Mouse (Mus musculus) limb, embryonic 12.5 days (tissue): ENCODE measurements around the gene Aldh16a1. TPM values are rescaled to one million over a fixed set of nuclear protein-coding genes. Genes with fewer than 3 reads are reported as not detected.
A peak's percentile ranks its signal among the peaks of the same experiment; 100 is the strongest.

Experiments used
- ATAC-seq: fragments of 200-750 bp; cut with Nextera tagmentation; 2 replicates; pipeline ENCODE4 v1.8.0; 2017; ENCODE audit warnings: low read depth, moderate TSS enrichment; ENCODE audit not compliant: insufficient number of reproducible peaks, insufficient read depth, low FRiP score, low TSS enrichment
- H3K27ac ChIP-seq: fragments of 300-500 bp; sonication (generic); 2 replicates; pipeline ENCODE4 v1.5.1; 2016; ENCODE audit warnings: mild to moderate bottlenecking, moderate library complexity
- H3K27me3 ChIP-seq: fragments of 300-500 bp; sonication (generic); 2 replicates; pipeline ENCODE4 v1.6.1; 2016; ENCODE audit warnings: mild to moderate bottlenecking, moderate library complexity
- H3K36me3 ChIP-seq: fragments of 300-500 bp; sonication (generic); 2 replicates; pipeline ENCODE4 v1.6.1; 2016; ENCODE audit warnings: mild to moderate bottlenecking, moderate library complexity
- H3K4me1 ChIP-seq: fragments of 300-500 bp; sonication (generic); replicated peaks from 2 replicates; pipeline ENCODE4 v1.6.1; 2016
- H3K4me2 ChIP-seq: fragments of 300-500 bp; sonication (generic); 2 replicates; pipeline ENCODE4 v1.6.1; 2016; ENCODE audit warnings: mild to moderate bottlenecking, moderate library complexity
- H3K4me3 ChIP-seq: fragments of 300-500 bp; sonication (generic); replicated peaks from 2 replicates; pipeline ENCODE4 v1.5.1; 2016; ENCODE audit warnings: mild to moderate bottlenecking
- H3K9ac ChIP-seq: fragments of 300-500 bp; sonication (generic); replicated peaks from 2 replicates; pipeline ENCODE4 v1.6.1; 2016; ENCODE audit warnings: mild to moderate bottlenecking, moderate library complexity
- H3K9me3 ChIP-seq: fragments of 300-500 bp; sonication (generic); 2 replicates; pipeline ENCODE4 v1.6.1; 2016; ENCODE audit warnings: mild to moderate bottlenecking, moderate library complexity
- WGBS: fragments of 180-500 bp; shearing (Covaris S2); methylation state at CpG from one replicate; pipeline ENCODE4 v1.1.7; 2016; 5-methylcytosine and 5-hydroxymethylcytosine counted together
- polyA plus RNA-seq: library from polyadenylated mRNA; unstranded; fragments of >200 nt; fragmentation: Nextera tagmentation; extraction: Ambion mirVana; gene quantifications from 2 replicates; pipeline ENCODE4 v1.2.1, GENCODE M21; 2016

Gene Aldh16a1
- polyA plus RNA-seq, 1 experiment from 2014 or later, result 51.4 TPM

DNA sequence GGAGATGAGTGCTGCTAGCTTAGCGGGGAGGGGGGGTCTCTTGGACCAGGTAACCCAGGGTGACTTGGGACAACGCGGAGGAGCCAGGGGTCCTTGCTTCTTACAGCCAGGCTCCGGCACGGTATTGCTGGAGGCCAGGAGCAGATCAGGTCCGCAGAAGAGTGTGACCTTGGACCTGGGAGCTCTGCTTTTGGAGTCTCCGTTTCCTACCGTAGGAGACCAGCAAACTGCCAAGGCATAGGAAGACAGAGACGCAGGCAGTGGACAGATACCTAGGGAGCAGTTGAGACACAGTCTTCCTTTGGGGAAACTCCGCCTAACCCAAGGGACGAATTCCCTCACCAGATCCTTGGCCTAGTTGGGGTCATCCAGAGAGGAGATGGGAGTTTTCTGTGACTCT is 11.3 kb upstream of the Aldh16a1 start:
- Histone ChIP-seq H3K4me2 (no peak overlapping the region), H3K27me3 (peaks cover 84% of the 10 kb centered on the region), H3K4me3 (no peak overlapping the region), H3K36me3 (peaks cover 1% of the 10 kb centered on the region; the same call in 1 of the 2 replicates), H3K27ac (no peak overlapping the region), H3K9ac (no peak overlapping the region), H3K9me3 (peaks cover 25% of the 10 kb centered on the region), H3K4me1 (peaks cover 15% of the 10 kb centered on the region; the same call in 1 of the 2 replicates)
- WGBS, result 42% methylated on average over 11 of the region's 11 CpGs
- no peak for ATAC-seq

DNA sequence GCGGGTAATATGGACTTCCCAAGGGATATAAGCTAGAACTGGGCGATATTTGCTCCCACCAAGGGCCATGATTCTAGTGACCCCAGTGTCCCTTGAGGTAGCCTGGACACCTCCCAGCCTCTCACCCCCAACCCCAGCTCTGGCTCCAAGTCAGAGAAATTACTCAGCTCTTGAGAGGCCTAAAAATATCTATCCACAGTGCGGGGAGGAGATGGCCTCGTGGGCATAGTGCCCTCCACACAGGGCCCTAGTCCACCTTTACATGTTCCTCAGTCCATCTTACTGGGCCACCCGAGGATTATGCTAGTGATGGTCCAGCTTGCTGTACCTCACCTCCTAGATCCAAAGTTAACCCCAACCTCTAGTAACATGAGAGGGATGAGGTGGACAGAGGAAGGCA is 10.4 kb upstream of the Aldh16a1 start:
- Histone ChIP-seq H3K4me1 (peaks cover 15% of the 10 kb centered on the region; the same call in 1 of the 2 replicates), H3K4me3 (no peak overlapping the region), H3K4me2 (no peak overlapping the region), H3K27ac (no peak overlapping the region), H3K9me3 (peaks cover 16% of the 10 kb centered on the region), H3K36me3 (peaks cover 10% of the 10 kb centered on the region), H3K9ac (no peak overlapping the region), H3K27me3 (peaks cover 76% of the 10 kb centered on the region)
- WGBS, result 66% methylated on average over 5 of the region's 5 CpGs
- no peak for ATAC-seq

- Histone ChIP-seq H3K36me3 (peaks cover 19% of the 10 kb centered on the region), H3K4me3 (peak within 1 kb of the TSS; percentile 44), H3K4me2 (peak within 1 kb of the TSS; percentile 70), H3K4me1 (peaks cover 15% of the 10 kb centered on the region; the same call in 1 of the 2 replicates), H3K27me3 (peaks cover 67% of the 10 kb centered on the region), H3K27ac (no peak within 1 kb of the TSS), H3K9ac (peak within 1 kb of the TSS; percentile 61), H3K9me3 (peaks cover 7% of the 10 kb centered on the region; the same call in 1 of the 2 replicates)
- ATAC-seq, result no peak
- 2% methylated on average over 41 of the region's 41 CpGs for WGBS
Observed at GRCm38 (mm10) chr7:45163735-45164490, 9.5 kb upstream of the Aldh16a1 start, which contains the start of gene Slc17a7. Gene Slc17a7, plus strand, starts transcription at chr7:45163949.

GRCm38 (mm10) chr7:45162996-45163615 is 8.7 kb upstream of the Aldh16a1 start:
- peak overlapping the region; percentile 70; the same call in 1 of the 2 replicates for H3K4me2 ChIP-seq
- no peak for ATAC-seq

GRCm38 (mm10) chr7:45162551-45162950 is 8.2 kb upstream of the Aldh16a1 start:
- Histone ChIP-seq H3K9ac (no peak overlapping the region; the same call in 1 of the 2 replicates), H3K4me1 (peaks cover 15% of the 10 kb centered on the region; the same call in 1 of the 2 replicates), H3K4me2 (peak overlapping the region; percentile 70), H3K27me3 (peaks cover 53% of the 10 kb centered on the region), H3K9me3 (peaks cover 3% of the 10 kb centered on the region; the same call in 1 of the 2 replicates), H3K27ac (no peak overlapping the region), H3K4me3 (peak overlapping the region; percentile 40), H3K36me3 (peaks cover 33% of the 10 kb centered on the region)
- WGBS, result 28% methylated on average over 6 of the region's 6 CpGs
- ATAC-seq, result peak; percentile 48

More at GRCm38 (mm10) chr7:45162996-45163615, 8.7 kb upstream of the Aldh16a1 start:
- peaks cover 3% of the 10 kb centered on the region; the same call in 1 of the 2 replicates for H3K9me3 ChIP-seq
- H3K27me3 ChIP-seq, result peaks cover 58% of the 10 kb centered on the region
- no peak overlapping the region; the same call in 1 of the 2 replicates for H3K9ac ChIP-seq
- 72% methylated on average over 9 of the region's 9 CpGs for WGBS
- peaks cover 15% of the 10 kb centered on the region; the same call in 1 of the 2 replicates for H3K4me1 ChIP-seq
- no peak overlapping the region for H3K27ac ChIP-seq
- peaks cover 27% of the 10 kb centered on the region for H3K36me3 ChIP-seq
- H3K4me3 ChIP-seq, result no peak overlapping the region

GRCm38 (mm10) chr7:45161612-45162473 is 7.5 kb upstream of the Aldh16a1 start:
- WGBS, result 4% methylated on average over 35 of the region's 35 CpGs
- H3K4me3 ChIP-seq, result peak overlapping the region; percentile 40
- H3K4me2 ChIP-seq, result peak overlapping the region; percentile 70
- ATAC-seq, result peak; percentile 88
- peaks cover 46% of the 10 kb centered on the region for H3K27me3 ChIP-seq
- H3K9ac ChIP-seq, result no peak overlapping the region; the same call in 1 of the 2 replicates
- peaks cover 2% of the 10 kb centered on the region; the same call in 1 of the 2 replicates for H3K9me3 ChIP-seq
- H3K27ac ChIP-seq, result no peak overlapping the region
- H3K4me1 ChIP-seq, result peaks cover 15% of the 10 kb centered on the region; the same call in 1 of the 2 replicates
- H3K36me3 ChIP-seq, result peaks cover 39% of the 10 kb centered on the region

DNA sequence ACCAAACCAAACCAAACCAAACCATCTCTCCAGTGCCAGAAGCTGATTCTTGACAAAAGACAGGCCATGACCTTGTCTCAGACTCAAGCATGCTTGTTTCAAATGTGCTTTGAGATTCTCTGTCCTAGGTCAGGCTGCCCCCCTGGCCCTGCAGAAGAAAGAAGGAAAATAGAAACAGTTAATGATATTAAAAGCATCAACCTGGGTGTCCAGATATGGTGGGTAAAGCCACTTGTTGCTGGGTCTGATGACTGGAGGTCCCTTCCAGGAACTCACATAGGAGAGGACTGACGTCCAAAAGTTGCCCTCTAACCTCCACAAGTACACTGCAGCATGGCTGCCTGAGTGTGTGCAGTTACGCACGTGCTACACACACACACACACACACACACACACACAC is 6.5 kb upstream of the Aldh16a1 start:
- H3K4me1 ChIP-seq, result peaks cover 15% of the 10 kb centered on the region; the same call in 1 of the 2 replicates
- no peak overlapping the region for H3K4me2 ChIP-seq
- H3K9me3 ChIP-seq, result no peaks in the 10 kb centered on the region
- no peak overlapping the region for H3K9ac ChIP-seq
- no peak overlapping the region for H3K4me3 ChIP-seq
- H3K27ac ChIP-seq, result no peak overlapping the region
- H3K27me3 ChIP-seq, result peaks cover 36% of the 10 kb centered on the region
- H3K36me3 ChIP-seq, result peaks cover 44% of the 10 kb centered on the region
- no peak for ATAC-seq
- WGBS, result 96% methylated on average over 3 of the region's 3 CpGs

GRCm38 (mm10) chr7:45160316-45160800 is 6.0 kb upstream of the Aldh16a1 start:
- Histone ChIP-seq H3K9ac (no peak overlapping the region), H3K36me3 (peaks cover 45% of the 10 kb centered on the region), H3K4me3 (no peak overlapping the region), H3K4me1 (peaks cover 18% of the 10 kb centered on the region; the same call in 1 of the 2 replicates), H3K4me2 (no peak overlapping the region), H3K9me3 (no peaks in the 10 kb centered on the region), H3K27me3 (peaks cover 31% of the 10 kb centered on the region), H3K27ac (no peak overlapping the region)
- 95% methylated on average over 6 of the region's 6 CpGs for WGBS
- no peak for ATAC-seq

- WGBS, result 91% methylated on average over 6 of the region's 6 CpGs
- Histone ChIP-seq H3K4me3 (no peak overlapping the region), H3K36me3 (peaks cover 45% of the 10 kb centered on the region), H3K27ac (no peak overlapping the region), H3K4me1 (peaks cover 23% of the 10 kb centered on the region), H3K4me2 (no peak overlapping the region), H3K27me3 (peaks cover 17% of the 10 kb centered on the region), H3K9ac (no peak overlapping the region), H3K9me3 (no peaks in the 10 kb centered on the region)
- no peak for ATAC-seq
Observed at GRCm38 (mm10) chr7:45158991-45159390, 4.6 kb upstream of the Aldh16a1 start.

- H3K4me1 ChIP-seq, result peaks cover 22% of the 10 kb centered on the region
- no peak overlapping the region for H3K4me3 ChIP-seq
- no peaks in the 10 kb centered on the region for H3K9me3 ChIP-seq
- peaks cover 2% of the 10 kb centered on the region for H3K27me3 ChIP-seq
- peaks cover 45% of the 10 kb centered on the region for H3K36me3 ChIP-seq
- no peak overlapping the region for H3K27ac ChIP-seq
- no peak overlapping the region for H3K9ac ChIP-seq
- WGBS, result 88% methylated on average over 14 of the region's 14 CpGs
- ATAC-seq, result no peak
- H3K4me2 ChIP-seq, result no peak overlapping the region
Observed at GRCm38 (mm10) chr7:45157459-45157858, 3.1 kb upstream of the Aldh16a1 start.
